Mouse (Mus musculus): ENCODE data around the gene Taf15.

- TF ChIP-seq CTCF (conservative IDR thresholded peaks at IDR 0.05; ENCODE audit: insufficient read depth, insufficient read length, low read depth, low read length) = no peak
- TF ChIP-seq POLR2A (IDR thresholded peaks at IDR 0.05; ENCODE audit: low read depth, low read length) = no peak
Measured at GRCm38 (mm10) chr11:83468765-83469164, 4.1 kb upstream of the Taf15 start.

Measured in kidney, adult 2 months (tissue).